Mouse (Mus musculus) embryonic fibroblast, embryonic 13.5 days (primary cell): ENCODE data around the gene Wnt1. TPM values are rescaled to one million over a fixed set of nuclear protein-coding genes. Genes with fewer than 3 reads are reported as not detected.

Experiments used
- H3K27ac ChIP-seq: 2 replicates; pipeline ENCODE4 v1.5.1; 2012; ENCODE audit warnings: low read length, control low read depth, inconsistent platforms; ENCODE audit not compliant: insufficient read depth
- H3K4me1 ChIP-seq: 2 replicates; pipeline ENCODE4 v1.6.1; 2011; ENCODE audit warnings: low read length; ENCODE audit not compliant: control insufficient read depth, insufficient read depth
- H3K4me3 ChIP-seq: 2 replicates; pipeline ENCODE4 v1.5.1; 2011; ENCODE audit warnings: mild to moderate bottlenecking, control low read depth, low read length; ENCODE audit not compliant: insufficient read depth
- CTCF ChIP-seq: IDR thresholded peaks from 2 replicates; pipeline ENCODE4 v1.5.1; 2011; ENCODE audit warnings: mild to moderate bottlenecking, control low read depth, low read length, moderate library complexity, borderline replicate concordance; ENCODE audit not compliant: insufficient read depth
- POLR2A ChIP-seq: IDR thresholded peaks from 2 replicates; pipeline ENCODE4 v1.6.1; 2011; ENCODE audit warnings: low read depth, mild to moderate bottlenecking, control low read depth, low read length, moderate library complexity
- polyA plus RNA-seq: library from polyadenylated mRNA; stranded (reverse); fragments of >200 nt; gene quantifications from 2 replicates; pipeline ENCODE4 v1.2.4, GENCODE M21; 2011; ENCODE audit warnings: low read depth; ENCODE audit not compliant: missing spikeins, insufficient read length

The Wnt1 gene
- polyA plus RNA-seq, 1 experiment = not detected

DNA sequence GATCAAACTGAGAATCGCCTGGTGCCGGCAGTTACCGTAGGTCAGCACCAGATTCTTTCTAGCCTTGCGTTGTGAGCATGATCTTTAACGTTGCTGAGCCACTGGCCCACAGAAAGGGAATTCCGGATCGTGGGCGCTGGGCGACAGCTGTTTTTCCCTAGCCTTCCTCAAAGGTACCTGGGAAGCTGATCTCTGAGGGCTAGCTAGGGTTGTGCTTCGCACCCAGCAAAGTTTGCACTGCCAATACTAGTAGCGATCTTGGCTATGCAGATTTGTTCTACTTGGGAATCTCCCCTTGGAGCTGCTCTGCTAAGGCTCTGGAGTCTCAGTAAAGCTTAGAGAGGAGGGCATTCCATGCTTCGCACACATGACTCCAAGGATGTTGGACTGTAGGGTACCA lies 1.6 kb downstream of the Wnt1 start:
- peaks cover 3% of the 10 kb centered on the region; the same call in 1 of the 2 replicates for H3K4me1 ChIP-seq
- TF ChIP-seq POLR2A (no peak), CTCF (no peak)
- H3K27ac ChIP-seq = no peak overlapping the region
- peak overlapping the region; percentile 8; the same call in 1 of the 2 replicates for H3K4me3 ChIP-seq

DNA sequence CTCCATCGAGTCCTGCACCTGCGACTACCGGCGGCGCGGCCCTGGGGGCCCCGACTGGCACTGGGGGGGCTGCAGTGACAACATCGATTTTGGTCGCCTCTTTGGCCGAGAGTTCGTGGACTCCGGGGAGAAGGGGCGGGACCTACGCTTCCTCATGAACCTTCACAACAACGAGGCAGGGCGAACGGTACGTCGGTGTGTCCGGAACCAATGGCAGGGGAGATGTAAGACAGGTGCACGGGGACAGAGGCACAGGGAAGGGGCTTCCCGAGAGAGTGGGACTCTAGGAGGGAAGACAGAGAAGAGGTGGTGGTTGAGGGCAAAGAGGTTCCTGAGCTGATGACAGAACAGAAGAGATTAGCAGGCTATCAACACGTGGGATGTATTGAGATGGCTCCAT lies 2.1 kb downstream of the Wnt1 start:
- Histone ChIP-seq H3K4me1 (peaks cover 3% of the 10 kb centered on the region; the same call in 1 of the 2 replicates), H3K4me3 (no peak overlapping the region), H3K27ac (no peak overlapping the region)
- TF ChIP-seq POLR2A = no peak
- no peak for TF ChIP-seq CTCF

- no peak overlapping the region for H3K4me3 ChIP-seq
- peaks cover 3% of the 10 kb centered on the region; the same call in 1 of the 2 replicates for H3K4me1 ChIP-seq
- no peak for TF ChIP-seq CTCF
- H3K27ac ChIP-seq = no peak overlapping the region
Observed at GRCm38 (mm10) chr15:98792233-98793020, 2.8 kb downstream of the Wnt1 start.

- TF ChIP-seq POLR2A (no peak), CTCF (no peak)
- Histone ChIP-seq H3K4me3 (no peak overlapping the region), H3K27ac (no peak overlapping the region), H3K4me1 (peaks cover 3% of the 10 kb centered on the region; the same call in 1 of the 2 replicates)
Observed at GRCm38 (mm10) chr15:98793141-98793698, 3.6 kb downstream of the Wnt1 start.

DNA sequence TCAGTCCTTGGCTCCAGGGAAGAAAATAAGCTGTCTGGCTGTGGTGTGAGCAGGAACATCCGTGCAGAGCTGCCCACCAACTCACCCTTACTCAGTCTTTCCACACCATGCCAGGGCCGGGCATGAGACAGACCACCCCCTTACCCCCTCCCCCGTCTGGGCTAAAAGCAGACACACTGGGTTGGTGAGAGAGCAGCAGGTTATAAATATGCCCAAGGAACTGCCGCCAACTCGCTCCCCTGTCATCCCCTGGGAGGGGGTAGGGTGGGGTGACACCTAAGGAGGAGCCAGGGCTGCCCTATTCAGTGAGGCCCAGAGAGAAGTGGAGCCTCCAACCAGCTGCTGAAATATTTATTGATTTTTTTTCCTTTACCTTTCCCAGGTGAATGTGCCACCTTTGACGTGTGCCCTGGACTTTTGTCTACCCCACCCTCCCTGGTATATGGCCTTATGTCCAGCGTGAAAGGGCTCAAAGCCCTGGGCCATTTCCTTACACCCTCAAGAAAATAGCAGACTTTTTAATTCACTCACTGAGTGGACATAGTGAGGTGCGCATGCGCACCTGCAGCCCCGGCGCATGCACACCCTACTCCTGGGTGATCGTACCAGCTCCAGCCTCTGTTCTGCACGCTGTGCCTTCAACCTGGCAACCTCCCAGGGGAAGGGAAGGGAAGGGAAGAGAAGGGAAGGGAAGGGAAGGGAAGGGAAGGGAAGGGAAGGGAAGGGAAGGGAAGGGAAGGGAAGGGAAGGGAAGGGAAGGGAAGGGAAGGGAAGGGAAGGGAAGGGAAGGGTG lies 7.3 kb downstream of the Wnt1 start:
- TF ChIP-seq POLR2A = no peak
- no peak for TF ChIP-seq CTCF
- no peak overlapping the region for H3K27ac ChIP-seq
- no peak overlapping the region for H3K4me3 ChIP-seq
- H3K4me1 ChIP-seq = no peaks in the 10 kb centered on the region; the same call in 1 of the 2 replicates

DNA sequence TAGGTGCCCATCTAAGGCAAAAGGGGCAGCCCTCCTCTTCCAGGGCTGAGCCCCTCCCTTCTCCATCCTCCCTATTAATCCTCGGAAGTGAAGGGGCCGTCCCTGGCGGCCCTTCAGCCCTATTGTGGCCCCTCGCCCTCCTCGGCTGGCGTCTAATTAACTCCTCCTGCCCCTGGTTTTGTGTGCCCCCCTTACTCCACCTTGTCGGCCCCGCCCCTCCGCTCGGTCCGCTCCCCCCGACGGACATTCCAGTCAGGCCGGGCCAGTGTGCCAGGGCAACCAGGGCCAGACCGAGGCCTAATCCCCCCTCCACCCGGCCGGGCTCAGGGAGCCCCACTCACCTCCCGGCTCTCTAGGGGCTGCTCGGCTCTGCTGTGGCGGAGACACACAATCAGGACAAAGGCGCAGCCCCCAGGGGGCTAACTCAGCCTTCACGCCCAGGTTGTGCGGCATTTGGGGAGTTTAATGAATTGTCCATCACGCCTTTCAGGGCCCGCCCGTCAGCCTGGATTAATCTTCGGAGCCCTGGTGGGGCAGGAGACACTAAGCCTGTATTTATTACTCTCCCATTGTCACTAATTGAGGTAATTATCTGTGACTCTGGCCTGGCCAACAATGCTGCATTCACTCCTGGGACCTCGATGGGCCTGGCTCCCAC lies 8.3 kb downstream of the Wnt1 start:
- no peak overlapping the region for H3K27ac ChIP-seq
- no peak overlapping the region for H3K4me3 ChIP-seq
- no peaks in the 10 kb centered on the region for H3K4me1 ChIP-seq
- TF ChIP-seq POLR2A = no peak
- no peak for TF ChIP-seq CTCF

GRCm38 (mm10) chr15:98798903-98799302 lies 9.2 kb downstream of the Wnt1 start:
- TF ChIP-seq POLR2A (no peak), CTCF (no peak)
- no peak overlapping the region for H3K27ac ChIP-seq
- no peak overlapping the region for H3K4me3 ChIP-seq
- H3K4me1 ChIP-seq = no peaks in the 10 kb centered on the region

DNA sequence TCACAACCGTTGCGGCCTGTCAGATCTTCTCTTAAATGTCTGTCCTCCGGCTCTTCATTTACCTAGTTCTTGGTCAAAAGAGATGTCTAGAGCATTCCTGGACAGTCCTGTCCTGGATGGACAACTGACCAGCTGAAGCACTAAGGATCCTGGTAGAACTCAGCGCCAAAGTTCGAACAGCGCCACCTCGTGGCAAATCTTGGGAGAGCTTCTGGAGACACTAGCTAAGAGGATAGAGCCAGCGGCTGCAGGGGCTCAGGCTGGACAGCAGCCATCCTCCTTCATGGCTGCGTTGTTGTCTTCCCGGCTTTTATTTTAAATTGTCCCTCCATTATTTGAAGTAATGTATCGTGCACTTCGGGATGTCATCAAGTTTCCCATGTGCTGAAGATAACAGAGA lies 9.7 kb downstream of the Wnt1 start:
- no peak overlapping the region for H3K4me3 ChIP-seq
- TF ChIP-seq CTCF (peak; percentile 40; the same call in 1 of the 2 replicates), POLR2A (no peak)
- H3K4me1 ChIP-seq = no peaks in the 10 kb centered on the region
- no peak overlapping the region for H3K27ac ChIP-seq

GRCm38 (mm10) chr15:98802926-98803325 lies 13.3 kb downstream of the Wnt1 start:
- Histone ChIP-seq H3K4me3 (no peak overlapping the region), H3K27ac (no peak overlapping the region), H3K4me1 (peaks cover 3% of the 10 kb centered on the region; the same call in 1 of the 2 replicates)
- no peak for TF ChIP-seq CTCF
- no peak for TF ChIP-seq POLR2A

DNA sequence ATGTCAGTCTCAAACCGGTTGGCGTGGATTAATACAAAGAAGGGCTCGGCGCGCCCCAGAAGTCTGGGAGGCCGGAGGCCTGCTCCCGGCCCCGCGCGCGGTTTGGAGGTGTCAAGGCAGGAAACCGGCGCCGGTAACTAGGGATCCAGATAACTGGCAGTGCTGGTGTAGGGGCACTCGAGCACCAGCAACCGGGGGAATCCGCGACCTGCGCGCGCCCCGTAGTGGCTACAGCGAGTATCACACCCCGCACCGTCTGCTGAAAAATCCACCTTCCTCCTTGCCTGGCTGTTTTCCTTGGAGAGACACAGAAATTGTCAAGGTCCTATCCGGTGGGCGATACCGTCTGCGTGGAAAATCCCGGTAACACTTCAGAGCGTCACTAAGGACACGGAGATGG lies 14.4 kb downstream of the Wnt1 start:
- H3K27ac ChIP-seq = no peak overlapping the region
- TF ChIP-seq POLR2A = no peak
- TF ChIP-seq CTCF = peak; percentile 82; the same call in 1 of the 2 replicates
- no peak overlapping the region for H3K4me3 ChIP-seq
- peaks cover 9% of the 10 kb centered on the region for H3K4me1 ChIP-seq
